ENCODE assay signal across 10 mouse cellular contexts in the genomic region with DNA sequence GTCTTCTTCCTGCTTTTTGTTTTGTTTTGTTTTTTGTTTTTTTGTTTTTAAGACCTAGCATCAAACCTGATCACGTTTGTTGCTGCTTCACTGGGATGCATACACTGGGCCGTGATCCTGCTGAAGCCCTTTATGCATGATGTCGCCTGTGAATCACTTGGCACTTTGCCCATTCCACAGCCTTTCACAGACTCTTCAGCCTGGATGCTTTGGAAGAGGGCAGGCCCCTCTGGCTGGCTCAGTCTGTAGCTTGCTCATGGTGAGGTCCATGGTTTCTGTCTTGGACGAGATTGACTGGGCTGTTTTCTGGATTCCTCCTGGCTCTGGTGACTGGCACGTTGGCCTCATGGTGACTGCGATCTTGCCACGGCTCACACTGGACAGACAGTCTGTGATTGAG. TPM values are rescaled to one million over a fixed set of nuclear protein-coding genes. Genes with fewer than 3 reads are reported as not detected.
DNase-seq lines count a peak whose midpoint lies in the region; ATAC-seq and TF ChIP-seq lines count a peak whose summit lies in the region.
"Had no signal": no experiment of that assay in that cellular context is flagged by ENCODE, and none has a peak within 500 bp of the region (broad histone marks: within the 10 kb centered on the region; RNA-seq: fewer than 3 reads in every experiment).

No protein-coding gene starts in this region.

- no peak overlapping the region for H3K4me3 ChIP-seq in hindbrain, embryonic 12.5 days
- no peak overlapping the region for H3K4me3 ChIP-seq in hindbrain, embryonic 10.5 days
- H3K4me3 ChIP-seq in MEL (ENCODE audit: control insufficient read depth in 1 of 2, insufficient read depth in 1 of 2, low read depth in 2 of 2, low read length in 2 of 2): no peak overlapping the region
- H3K4me3 ChIP-seq in forebrain, postnatal 0 days (ENCODE audit: low read depth, low read length): no peak overlapping the region
- H3K4me3 ChIP-seq: heart, adult 2 months had no signal

- H3K36me3 ChIP-seq in hindbrain, embryonic 12.5 days: peaks cover 98% of the 10 kb centered on the region
- peaks cover 100% of the 10 kb centered on the region for H3K36me3 ChIP-seq in hindbrain, embryonic 10.5 days
- H3K36me3 ChIP-seq in MEL (ENCODE audit: control insufficient read depth in 1 of 2, insufficient read depth in 2 of 2, low read length in 2 of 2): peaks cover 0 to 13% of the 10 kb centered on the region in 2 experiments; a peak in 2 of 4 replicates
- H3K36me3 ChIP-seq in forebrain, postnatal 0 days (ENCODE audit: insufficient read depth): peaks cover 95% of the 10 kb centered on the region

- TF ChIP-seq RAD21 in MEL (IDR thresholded peaks at IDR 0.05; ENCODE audit: low read depth, low read length): no peak

- peak; percentile 69 for ATAC-seq in hindbrain, embryonic 12.5 days (ENCODE audit: low FRiP score)
- peak; percentile 66 for ATAC-seq in forebrain, postnatal 0 days

- TF ChIP-seq POLR2A in MEL (IDR thresholded peaks at IDR 0.05; ENCODE audit: control insufficient read depth in 1 of 2, insufficient read depth in 1 of 2, low read depth in 1 of 2, low read length in 2 of 2, poor library complexity in 1 of 2): no peak

- peak overlapping the region; percentile 5; the same call in 1 of the 2 replicates for H3K27ac ChIP-seq in hindbrain, embryonic 12.5 days
- H3K27ac ChIP-seq in hindbrain, embryonic 10.5 days: no peak overlapping the region
- no peak overlapping the region for H3K27ac ChIP-seq in MEL (ENCODE audit: control insufficient read depth, low read depth, low read length)
- no peak overlapping the region for H3K27ac ChIP-seq in forebrain, postnatal 0 days (ENCODE audit: low read depth, low read length)
- H3K27ac ChIP-seq: heart, adult 2 months had no signal

- H3K27me3 ChIP-seq in hindbrain, embryonic 12.5 days: no peaks in the 10 kb centered on the region
- H3K27me3 ChIP-seq in hindbrain, embryonic 10.5 days (ENCODE audit: insufficient read depth, poor library complexity, severe bottlenecking): no peaks in the 10 kb centered on the region
- no peaks in the 10 kb centered on the region for H3K27me3 ChIP-seq in MEL (ENCODE audit: control insufficient read depth in 1 of 2, insufficient read depth in 2 of 2, low read length in 2 of 2)
- no peaks in the 10 kb centered on the region for H3K27me3 ChIP-seq in forebrain, postnatal 0 days (ENCODE audit: insufficient read depth, low read length)

- no peak overlapping the region for H3K9ac ChIP-seq in hindbrain, embryonic 12.5 days
- no peak overlapping the region for H3K9ac ChIP-seq in MEL (ENCODE audit: control insufficient read depth, low read depth, low read length, poor library complexity, severe bottlenecking)
- H3K9ac ChIP-seq in forebrain, postnatal 0 days: no peak overlapping the region

- H3K4me1 ChIP-seq in hindbrain, embryonic 12.5 days: no peaks in the 10 kb centered on the region
- no peaks in the 10 kb centered on the region for H3K4me1 ChIP-seq in hindbrain, embryonic 10.5 days (replicated peaks)
- H3K4me1 ChIP-seq in MEL (ENCODE audit: control insufficient read depth in 1 of 2, insufficient read depth in 2 of 2, low read length in 2 of 2): no peaks in the 10 kb centered on the region
- no peaks in the 10 kb centered on the region for H3K4me1 ChIP-seq in forebrain, postnatal 0 days (ENCODE audit: insufficient read depth)

- TF ChIP-seq CTCF in MEL (IDR thresholded peaks at IDR 0.05 in 2 of 3, conservative IDR thresholded peaks at IDR 0.05 in 1 of 3; ENCODE audit: control insufficient read depth in 1 of 3, insufficient read depth in 1 of 3, low read depth in 2 of 3, low read length in 3 of 3, poor library complexity in 1 of 3, severe bottlenecking in 1 of 3): no peak
- TF ChIP-seq CTCF in forebrain, postnatal 0 days (IDR thresholded peaks at IDR 0.05; ENCODE audit: low read depth): no peak

- WGBS in hindbrain, embryonic 12.5 days: 80% methylated on average over 7 of the region's 7 CpGs
- 91% methylated on average over 7 of the region's 7 CpGs for WGBS in hindbrain, embryonic 10.5 days
- 30% methylated on average over 7 of the region's 7 CpGs for WGBS in forebrain, postnatal 0 days

- TF ChIP-seq EP300 in MEL (IDR thresholded peaks at IDR 0.05; ENCODE audit: low read depth in 1 of 2, low read length in 2 of 2): no peak

- DNase-seq in hindbrain, embryonic 10.5 days (ENCODE audit: low spot score): no peak
- DNase-seq in MEL (ENCODE audit: low read depth, low spot score): peak; percentile 24
- DNase-seq in adrenal gland, postnatal 36 days: peak; percentile 67 to 73
- DNase-seq in forebrain, postnatal 0 days: peak; percentile 49
- no peak for DNase-seq in right cerebral cortex, postnatal 4 days
- no peak for DNase-seq in urinary bladder, postnatal 10 days (ENCODE audit: low spot score)
- DNase-seq in layer of hippocampus, postnatal 10 days (ENCODE audit: low spot score in 2 of 2): no peak
- DNase-seq: heart, adult 2 months; kidney, adult 18-20 months had no signal

- no peaks in the 10 kb centered on the region for H3K79me2 ChIP-seq in MEL (ENCODE audit: control insufficient read depth, insufficient read depth, low read length, poor library complexity)

- H3K4me2 ChIP-seq in hindbrain, embryonic 12.5 days (replicated peaks): no peak overlapping the region
- no peak overlapping the region for H3K4me2 ChIP-seq in forebrain, postnatal 0 days (ENCODE audit: low read depth)

- no peaks in the 10 kb centered on the region for H3K9me3 ChIP-seq in hindbrain, embryonic 12.5 days (replicated peaks)
- H3K9me3 ChIP-seq in hindbrain, embryonic 10.5 days: no peaks in the 10 kb centered on the region
- H3K9me3 ChIP-seq in MEL (replicated peaks; ENCODE audit: insufficient read depth, low read length): no peaks in the 10 kb centered on the region
- no peaks in the 10 kb centered on the region for H3K9me3 ChIP-seq in forebrain, postnatal 0 days (ENCODE audit: low read length)

TF ChIP-seq in MEL, 35 proteins besides CTCF, POLR2A, EP300 and RAD21:
- no peak for TF ChIP-seq GABPA (IDR thresholded peaks at IDR 0.05; ENCODE audit: low read depth, low read length)
- TF ChIP-seq MAX (IDR thresholded peaks at IDR 0.05; ENCODE audit: low read length): no peak
- no peak for TF ChIP-seq KAT2A (conservative IDR thresholded peaks at IDR 0.05; ENCODE audit: low read depth, low read length)
- TF ChIP-seq NELFE (IDR thresholded peaks at IDR 0.05; ENCODE audit: low read depth, low read length): no peak
- TF ChIP-seq USF2 (IDR thresholded peaks at IDR 0.05; ENCODE audit: borderline replicate concordance in 1 of 2, insufficient read depth in 1 of 2, low read depth in 1 of 2, low read length in 2 of 2): no peak
- no peak for TF ChIP-seq JUND (IDR thresholded peaks at IDR 0.05; ENCODE audit: low read depth, low read length)
TF ChIP-seq in MEL: peak in this region for 0.

RNA-seq across cellular contexts. Expression of gene Pomt1, which starts 34.9 kb away (rescaled TPM):
- 25.5 and 25.9 TPM in 2 replicates for polyA plus RNA-seq in hindbrain, embryonic 12.5 days (2016; fragmentation: Nextera tagmentation; extraction: Ambion mirVana)
- 27.1 and 27.2 TPM in 2 replicates for polyA plus RNA-seq in hindbrain, embryonic 10.5 days (2016; fragmentation: Nextera tagmentation; extraction: Ambion mirVana)
- total RNA-seq in MEL (2012; rRNA removed): 30.7 and 34.2 TPM in 2 replicates
- 10 to 100 TPM in 1 of 2 experiments, not detected in 1; 42.8 TPM for polyA plus RNA-seq in MEL (2012; ENCODE audit: insufficient read depth in 1 of 2, insufficient read length in 2 of 2, low read depth in 1 of 2, low replicate concordance in 2 of 2, missing spikeins in 1 of 2)
- 10 to 100 TPM; 32.2 to 37.5 TPM for total RNA-seq in adrenal gland, postnatal 36 days (2021)
- total RNA-seq in forebrain, postnatal 0 days (2014; rRNA removed): 34.5 and 38.5 TPM in 2 replicates
- polyA plus RNA-seq in forebrain, postnatal 0 days (2015; fragmentation: Nextera tagmentation; extraction: Ambion mirVana): 16.2 and 19.8 TPM in 2 replicates
- 10 to 100 TPM; 28.2 to 28.5 TPM for total RNA-seq in layer of hippocampus, postnatal 10 days (2021)

RNA-seq across cellular contexts. Expression of gene Prrc2b, which starts 50.6 kb away (rescaled TPM):
- polyA plus RNA-seq in hindbrain, embryonic 12.5 days (2016; fragmentation: Nextera tagmentation; extraction: Ambion mirVana): 111 and 114 TPM in 2 replicates
- 55.6 and 68.9 TPM in 2 replicates for polyA plus RNA-seq in hindbrain, embryonic 10.5 days (2016; fragmentation: Nextera tagmentation; extraction: Ambion mirVana)
- total RNA-seq in MEL (2012; rRNA removed): 14.8 and 18.4 TPM in 2 replicates
- polyA plus RNA-seq in MEL (2012; ENCODE audit: insufficient read depth in 1 of 2, insufficient read length in 2 of 2, low read depth in 1 of 2, low replicate concordance in 2 of 2, missing spikeins in 1 of 2): 10 to 100 TPM; 42.2 to 42.9 TPM
- 100 to 1,000 TPM in 1 of 2 experiments, 10 to 100 TPM in 1; 99.3 to 119 TPM for total RNA-seq in adrenal gland, postnatal 36 days (2021)
- total RNA-seq in forebrain, postnatal 0 days (2014; rRNA removed): 92.1 and 131 TPM in 2 replicates
- polyA plus RNA-seq in forebrain, postnatal 0 days (2015; fragmentation: Nextera tagmentation; extraction: Ambion mirVana): 40.7 and 60.4 TPM in 2 replicates
- total RNA-seq in layer of hippocampus, postnatal 10 days (2021): 100 to 1,000 TPM; 272 to 279 TPM

RNA-seq across cellular contexts. Expression of gene Uck1, which starts 58.4 kb away (rescaled TPM):
- polyA plus RNA-seq in hindbrain, embryonic 12.5 days (2016; fragmentation: Nextera tagmentation; extraction: Ambion mirVana): 61.8 and 67.3 TPM in 2 replicates
- polyA plus RNA-seq in hindbrain, embryonic 10.5 days (2016; fragmentation: Nextera tagmentation; extraction: Ambion mirVana): 77.2 and 83.0 TPM in 2 replicates
- 60.1 and 73.7 TPM in 2 replicates for total RNA-seq in MEL (2012; rRNA removed)
- polyA plus RNA-seq in MEL (2012; ENCODE audit: insufficient read depth in 1 of 2, insufficient read length in 2 of 2, low read depth in 1 of 2, low replicate concordance in 2 of 2, missing spikeins in 1 of 2): 10 to 100 TPM in 1 of 2 experiments, not detected in 1; 60.6 TPM
- total RNA-seq in adrenal gland, postnatal 36 days (2021): 100 to 1,000 TPM; 118 to 120 TPM
- total RNA-seq in forebrain, postnatal 0 days (2014; rRNA removed): 121 and 134 TPM in 2 replicates
- polyA plus RNA-seq in forebrain, postnatal 0 days (2015; fragmentation: Nextera tagmentation; extraction: Ambion mirVana): 92.7 and 105 TPM in 2 replicates
- total RNA-seq in layer of hippocampus, postnatal 10 days (2021): 10 to 100 TPM; 64.8 to 64.9 TPM

Comparison
In these comparisons a context has a peak if more than half of its experiments do, and no peak if none do; other contexts are left out.
1. DNase-seq: peak in MEL (single experiment), adrenal gland, postnatal 36 days (2 of 2) and forebrain, postnatal 0 days (single experiment); none in hindbrain, embryonic 10.5 days (single experiment), right cerebral cortex, postnatal 4 days (single experiment), urinary bladder, postnatal 10 days (single experiment) and layer of hippocampus, postnatal 10 days (0 of 2).